Mouse (Mus musculus): ENCODE results near the gene Epha1.

The Epha1 gene

GRCm38 (mm10) chr6:42355366-42355765 lies 17.7 kb downstream of the Epha1 start:
- in situ Hi-C loops (cut with MboI, MseI): loop anchor here (5.0 kb wide), 1 partner anchor 88 kb away; no protein-coding TSS in a partner anchor

- in situ Hi-C loops (cut with MboI, MseI): loop anchor here (5.0 kb wide), 1 partner anchor 87 kb away; no protein-coding TSS in a partner anchor
These were observed 18.7 kb downstream of the Epha1 start for GRCm38 (mm10) chr6:42354076-42355019.

GRCm38 (mm10) chr6:42353180-42353579 lies 19.9 kb downstream of the Epha1 start:
- in situ Hi-C loops (cut with MboI, MseI): no loop called here

- in situ Hi-C loops (cut with MboI, MseI): no loop called here
These were observed 20.6 kb downstream of the Epha1 start for GRCm38 (mm10) chr6:42352486-42352846.

GRCm38 (mm10) chr6:42351776-42352485 lies 21.1 kb downstream of the Epha1 start:
- in situ Hi-C loops (cut with MboI, MseI): no loop called here

- in situ Hi-C loops (cut with MboI, MseI): no loop called here
These were observed 21.9 kb downstream of the Epha1 start for GRCm38 (mm10) chr6:42350968-42351775.

- in situ Hi-C loops (cut with MboI, MseI): no loop called here
These were observed 22.8 kb downstream of the Epha1 start for GRCm38 (mm10) chr6:42350021-42350967.

GRCm38 (mm10) chr6:42349426-42350020 lies 23.5 kb downstream of the Epha1 start, which contains the start of gene Zyx:
Zyx (plus strand) TSS chr6:42349630.
- in situ Hi-C loops (cut with MboI, MseI): no loop called here

GRCm38 (mm10) chr6:42349006-42349425 lies 24.1 kb downstream of the Epha1 start:
- in situ Hi-C loops (cut with MboI, MseI): no loop called here

GRCm38 (mm10) chr6:42348281-42349005 lies 24.6 kb downstream of the Epha1 start:
- in situ Hi-C loops (cut with MboI, MseI): no loop called here

GRCm38 (mm10) chr6:42344255-42344654 lies 28.8 kb downstream of the Epha1 start:
- in situ Hi-C loops (cut with MboI, MseI): no loop called here

GRCm38 (mm10) chr6:42343361-42344120 lies 29.5 kb downstream of the Epha1 start:
- in situ Hi-C loops (cut with MboI, MseI): no loop called here

GRCm38 (mm10) chr6:42342171-42342570 lies 30.9 kb downstream of the Epha1 start:
- in situ Hi-C loops (cut with MboI, MseI): no loop called here

- in situ Hi-C loops (cut with MboI, MseI): no loop called here
These were observed 33.1 kb downstream of the Epha1 start for GRCm38 (mm10) chr6:42339981-42340380.

GRCm38 (mm10) chr6:42339189-42339588 lies 33.9 kb downstream of the Epha1 start:
- in situ Hi-C loops (cut with MboI, MseI): no loop called here

GRCm38 (mm10) chr6:42330946-42331345 lies 42.1 kb downstream of the Epha1 start:
- in situ Hi-C loops (cut with MboI, MseI): loop anchor here (5.0 kb wide), 1 partner anchor 99 kb away; no protein-coding TSS in a partner anchor

GRCm38 (mm10) chr6:42330216-42330615 lies 42.9 kb downstream of the Epha1 start:
- in situ Hi-C loops (cut with MboI, MseI): loop anchor here (5.0 kb wide), 1 partner anchor 98 kb away; no protein-coding TSS in a partner anchor

GRCm38 (mm10) chr6:42328757-42329156 lies 44.3 kb downstream of the Epha1 start:
- in situ Hi-C loops (cut with MboI, MseI): no loop called here

Measured in regulatory T cell (primary cell).